Mouse (Mus musculus) cortical plate, adult 2 months (tissue): ENCODE results near the gene Polg.

Source experiments
- CTCF ChIP-seq: fragments of 200-500 bp; IDR thresholded peaks from 2 replicates; pipeline ENCODE4 v1.5.1; 2011; ENCODE audit warnings: mild to moderate bottlenecking, control low read depth, low read length; ENCODE audit not compliant: insufficient read depth; ENCODE audit errors: extremely low read depth
- POLR2A ChIP-seq: fragments of 200-500 bp; IDR thresholded peaks from 2 replicates; pipeline ENCODE4 v1.6.1; 2011; ENCODE audit warnings: mild to moderate bottlenecking, low read length, control low read depth; ENCODE audit not compliant: insufficient read depth; ENCODE audit errors: extremely low read depth

DNA sequence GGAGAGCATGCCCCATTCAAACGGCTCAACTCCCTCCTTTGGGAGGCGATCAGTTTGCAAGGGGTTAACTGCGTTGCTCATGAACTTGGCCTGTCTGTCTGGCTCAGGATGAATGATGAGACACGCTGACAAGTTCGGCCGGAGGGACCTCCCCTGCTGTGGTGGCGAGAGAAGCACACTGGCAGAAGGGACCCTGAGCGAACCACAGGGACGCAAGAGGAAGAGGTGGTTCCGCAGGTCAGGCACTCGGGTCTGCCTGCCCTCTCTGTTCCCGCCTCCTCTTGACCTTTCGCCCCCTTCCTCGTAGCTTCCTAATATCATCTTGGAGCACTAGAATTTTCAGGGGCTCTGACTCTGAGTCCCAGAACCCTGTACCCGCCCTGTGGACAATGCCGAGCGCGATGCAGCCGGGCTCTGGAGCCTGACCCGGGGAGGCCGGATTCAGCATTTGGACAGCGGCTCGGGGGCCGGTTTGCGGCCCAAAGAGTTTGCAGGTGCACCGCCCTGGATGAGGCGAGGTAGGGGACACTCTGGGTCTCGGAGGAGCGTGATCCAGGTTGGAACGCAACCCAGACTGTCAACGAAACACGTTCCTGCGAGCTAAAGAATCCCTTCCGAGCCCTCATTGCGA lies 32.9 kb upstream of the Polg start:
- no peak for TF ChIP-seq CTCF
- no peak for TF ChIP-seq POLR2A
